Mouse (Mus musculus): ENCODE measurements around the gene Asb15. TPM values are rescaled to one million over a fixed set of nuclear protein-coding genes. Genes with fewer than 3 reads are reported as not detected.
A peak's percentile ranks its signal among the peaks of the same experiment; 100 is the strongest.

Asb15 gene
- polyA plus RNA-seq, 1 experiment, result not detected

GRCm38 (mm10) chr6:24610358-24610757, 82.4 kb downstream of the Asb15 start:
- Histone ChIP-seq H3K27ac (ENCODE audit: insufficient read depth, low read length) (no peak overlapping the region), H3K4me3 (ENCODE audit: insufficient read depth, low read length) (no peak overlapping the region), H3K4me1 (ENCODE audit: control insufficient read depth, insufficient read depth, low read length) (no peaks in the 10 kb centered on the region; the same call in 1 of the 2 replicates)
- TF ChIP-seq CTCF (IDR thresholded peaks at IDR 0.05; ENCODE audit: borderline replicate concordance, insufficient read depth, low read length) (no peak), POLR2A (IDR thresholded peaks at IDR 0.05; ENCODE audit: low read depth, low read length) (no peak)

DNA sequence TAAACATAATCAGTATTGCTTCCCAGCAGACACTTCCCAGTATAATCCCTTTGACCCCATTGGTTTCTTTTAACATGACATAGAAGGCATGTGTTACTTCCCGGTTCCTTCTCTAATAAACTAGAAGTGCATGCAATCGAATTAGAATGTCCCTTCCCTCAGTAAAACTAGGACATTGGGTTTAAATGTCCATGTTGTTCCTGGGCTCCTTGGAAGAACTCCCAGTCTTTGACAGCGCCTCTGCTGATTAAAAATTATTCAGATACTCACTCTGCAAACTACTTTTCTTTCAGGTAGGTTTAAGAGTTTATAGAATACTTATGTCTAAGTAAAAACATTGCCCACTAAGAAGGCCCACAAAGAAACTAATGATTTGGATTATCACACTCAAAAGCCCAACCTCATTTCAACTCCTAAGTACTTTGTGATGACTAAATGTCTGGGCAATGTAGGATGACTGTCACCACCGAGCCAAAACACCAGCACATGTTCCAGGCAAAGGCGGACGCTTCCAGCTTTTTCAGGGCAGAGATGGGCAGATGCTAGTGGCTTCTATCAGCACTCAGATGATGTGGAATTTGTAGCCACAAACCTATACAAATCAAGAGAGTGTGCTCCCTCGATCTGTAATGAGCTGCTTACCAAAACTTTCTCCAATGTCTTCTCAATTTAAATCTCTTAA, 84.3 kb downstream of the Asb15 start:
- no peak overlapping the region; the same call in 1 of the 2 replicates for H3K27ac ChIP-seq (ENCODE audit: insufficient read depth, low read length)
- no peak overlapping the region for H3K4me3 ChIP-seq (ENCODE audit: insufficient read depth, low read length)
- no peak for TF ChIP-seq CTCF (IDR thresholded peaks at IDR 0.05; ENCODE audit: borderline replicate concordance, insufficient read depth, low read length)
- no peak for TF ChIP-seq POLR2A (IDR thresholded peaks at IDR 0.05; ENCODE audit: low read depth, low read length)
- no peaks in the 10 kb centered on the region; the same call in 1 of the 2 replicates for H3K4me1 ChIP-seq (ENCODE audit: control insufficient read depth, insufficient read depth, low read length)

GRCm38 (mm10) chr6:24613346-24613745, 85.4 kb downstream of the Asb15 start:
- Histone ChIP-seq H3K27ac (ENCODE audit: insufficient read depth, low read length) (no peak overlapping the region), H3K4me1 (ENCODE audit: control insufficient read depth, insufficient read depth, low read length) (no peaks in the 10 kb centered on the region; the same call in 1 of the 2 replicates), H3K4me3 (ENCODE audit: insufficient read depth, low read length) (no peak overlapping the region)
- TF ChIP-seq CTCF (IDR thresholded peaks at IDR 0.05; ENCODE audit: borderline replicate concordance, insufficient read depth, low read length) (no peak), POLR2A (IDR thresholded peaks at IDR 0.05; ENCODE audit: low read depth, low read length) (no peak)

- Histone ChIP-seq H3K4me1 (ENCODE audit: control insufficient read depth, insufficient read depth, low read length) (no peaks in the 10 kb centered on the region; the same call in 1 of the 2 replicates), H3K27ac (ENCODE audit: insufficient read depth, low read length) (no peak overlapping the region), H3K4me3 (ENCODE audit: insufficient read depth, low read length) (no peak overlapping the region)
- TF ChIP-seq CTCF (IDR thresholded peaks at IDR 0.05; ENCODE audit: borderline replicate concordance, insufficient read depth, low read length), result no peak
- no peak for TF ChIP-seq POLR2A (IDR thresholded peaks at IDR 0.05; ENCODE audit: low read depth, low read length)
Measured at GRCm38 (mm10) chr6:24613918-24614317, 86.0 kb downstream of the Asb15 start.

DNA sequence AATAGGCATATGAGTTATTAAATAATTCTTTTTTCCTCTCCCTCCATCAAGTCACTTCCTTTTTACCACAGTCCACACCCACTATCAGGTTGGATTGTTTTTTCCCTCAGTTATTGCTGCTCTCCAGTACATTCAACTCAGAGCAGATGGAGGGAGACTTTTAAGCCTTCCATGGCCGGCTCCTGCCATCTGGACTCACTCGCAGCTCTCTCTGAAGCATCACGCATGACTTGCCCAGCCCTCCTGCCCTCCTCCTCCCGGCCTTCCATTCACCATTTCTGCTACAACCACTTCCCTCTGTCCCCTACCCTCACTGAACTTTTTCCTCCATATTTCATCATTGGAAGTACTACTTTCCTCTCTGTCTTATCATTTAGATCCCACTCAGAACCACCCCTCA, 88.8 kb downstream of the Asb15 start:
- no peak overlapping the region for H3K27ac ChIP-seq (ENCODE audit: insufficient read depth, low read length)
- H3K4me3 ChIP-seq (ENCODE audit: insufficient read depth, low read length), result no peak overlapping the region
- TF ChIP-seq CTCF (IDR thresholded peaks at IDR 0.05; ENCODE audit: borderline replicate concordance, insufficient read depth, low read length), result no peak
- TF ChIP-seq POLR2A (IDR thresholded peaks at IDR 0.05; ENCODE audit: low read depth, low read length), result no peak
- H3K4me1 ChIP-seq (ENCODE audit: control insufficient read depth, insufficient read depth, low read length), result no peaks in the 10 kb centered on the region

DNA sequence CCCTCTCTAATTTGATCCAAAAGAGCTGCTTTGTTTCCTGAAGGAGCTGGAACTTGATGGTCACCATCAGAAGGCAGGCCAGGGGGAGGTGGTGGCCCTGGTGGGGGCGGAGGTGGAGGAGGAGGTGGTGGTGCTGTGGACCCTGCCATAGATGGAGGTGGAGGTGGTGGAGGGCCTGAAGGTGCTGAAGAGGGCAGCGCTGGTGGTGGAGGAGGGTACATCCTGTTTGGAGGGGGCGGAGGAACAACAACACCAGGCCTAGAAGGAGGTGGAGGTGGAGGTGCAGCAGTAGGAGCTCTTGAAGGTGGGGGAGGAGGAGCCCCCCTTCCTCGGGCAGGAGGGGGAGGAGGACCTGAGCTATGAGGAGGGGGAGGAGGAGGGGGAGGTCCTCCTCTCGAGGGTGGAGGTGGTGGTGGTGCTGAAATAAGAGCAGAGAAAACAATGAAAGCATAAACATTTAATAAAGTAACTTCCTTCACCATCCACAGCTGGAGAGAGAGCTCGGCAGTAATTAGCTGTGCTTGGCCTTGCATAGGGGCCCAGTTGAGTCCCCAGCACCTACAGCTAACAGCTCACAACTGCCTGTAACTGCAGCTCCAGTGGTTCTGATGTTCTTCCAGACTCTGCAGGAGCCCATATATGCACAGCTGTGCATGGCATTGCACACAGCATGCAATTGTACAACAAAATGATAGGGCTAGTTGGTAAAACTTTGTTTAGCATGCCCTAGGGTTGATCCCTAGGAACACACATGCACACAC, 91.5 kb downstream of the Asb15 start:
- Histone ChIP-seq H3K27ac (ENCODE audit: insufficient read depth, low read length) (no peak overlapping the region), H3K4me3 (ENCODE audit: insufficient read depth, low read length) (no peak overlapping the region), H3K4me1 (ENCODE audit: control insufficient read depth, insufficient read depth, low read length) (peaks cover 4% of the 10 kb centered on the region; the same call in 1 of the 2 replicates)
- TF ChIP-seq POLR2A (IDR thresholded peaks at IDR 0.05; ENCODE audit: low read depth, low read length), result no peak
- no peak for TF ChIP-seq CTCF (IDR thresholded peaks at IDR 0.05; ENCODE audit: borderline replicate concordance, insufficient read depth, low read length)

DNA sequence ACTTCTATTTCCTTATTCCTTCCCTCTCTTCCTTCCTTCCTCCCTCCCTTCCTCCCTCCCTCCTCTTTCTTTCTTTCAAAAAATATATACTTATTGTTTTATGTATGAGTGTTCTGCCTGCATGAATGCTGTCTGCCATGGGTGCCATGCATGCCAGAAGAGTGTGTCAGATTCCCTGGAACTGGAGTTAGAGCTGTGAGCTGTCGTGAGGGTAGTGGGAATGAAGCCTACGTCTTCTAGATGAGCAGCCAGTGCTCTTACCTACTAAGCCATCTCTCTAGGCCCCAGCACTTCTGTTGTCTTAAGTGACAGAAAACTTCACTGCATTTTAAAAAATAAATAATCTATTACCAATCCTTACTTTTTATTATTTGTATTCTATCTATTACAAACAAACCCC, 93.0 kb downstream of the Asb15 start:
- TF ChIP-seq CTCF (IDR thresholded peaks at IDR 0.05; ENCODE audit: borderline replicate concordance, insufficient read depth, low read length), result no peak
- no peak for TF ChIP-seq POLR2A (IDR thresholded peaks at IDR 0.05; ENCODE audit: low read depth, low read length)

DNA sequence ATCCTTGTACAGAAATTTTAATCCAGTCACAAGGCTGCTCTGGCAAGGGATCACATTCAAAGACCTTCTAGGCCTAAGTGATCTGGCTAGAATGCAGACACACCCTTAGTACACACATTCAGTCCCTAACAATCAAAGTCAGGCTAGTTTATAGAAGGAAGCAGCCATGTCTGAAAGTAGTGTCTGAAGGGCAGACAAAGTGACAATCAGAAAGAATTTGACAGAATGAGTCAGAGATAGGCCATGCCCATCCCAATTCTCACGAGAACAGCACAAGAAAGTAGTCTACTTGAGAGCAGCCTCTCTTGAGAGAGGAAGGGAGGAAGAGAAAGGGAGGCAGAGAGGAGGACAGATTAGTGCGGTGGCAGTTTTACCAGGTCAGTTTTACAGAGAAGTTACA, 94.2 kb downstream of the Asb15 start:
- TF ChIP-seq POLR2A (IDR thresholded peaks at IDR 0.05; ENCODE audit: low read depth, low read length) (no peak), CTCF (IDR thresholded peaks at IDR 0.05; ENCODE audit: borderline replicate concordance, insufficient read depth, low read length) (no peak)
- Histone ChIP-seq H3K27ac (ENCODE audit: insufficient read depth, low read length) (peak overlapping the region; percentile 39; the same call in 1 of the 2 replicates), H3K4me1 (ENCODE audit: control insufficient read depth, insufficient read depth, low read length) (peaks cover 4% of the 10 kb centered on the region; the same call in 1 of the 2 replicates), H3K4me3 (ENCODE audit: insufficient read depth, low read length) (no peak overlapping the region)

More for the DNA sequence above, 93.0 kb downstream of the Asb15 start:
- no peak overlapping the region for H3K4me3 ChIP-seq (ENCODE audit: insufficient read depth, low read length)
- H3K27ac ChIP-seq (ENCODE audit: insufficient read depth, low read length), result no peak overlapping the region
- peaks cover 4% of the 10 kb centered on the region; the same call in 1 of the 2 replicates for H3K4me1 ChIP-seq (ENCODE audit: control insufficient read depth, insufficient read depth, low read length)

Other genes with a start within 250 kb of the Asb15 start
- gene Iqub, start 13.1 kb upstream of the Asb15 start, polyA plus RNA-seq (2011; ENCODE audit: insufficient read length, low read depth, missing spikeins), result not detected in 2 replicates
- gene Ndufa5, start 131 bp upstream of the Asb15 start, polyA plus RNA-seq (2011; ENCODE audit: insufficient read length, low read depth, missing spikeins), result 116 and 159 TPM in 2 replicates
- not detected in 2 replicates for gene Lmod2, start 69.6 kb downstream of the Asb15 start, polyA plus RNA-seq (2011; ENCODE audit: insufficient read length, low read depth, missing spikeins)
- 37.6 and 45.4 TPM in 2 replicates for gene Wasl, start 136.9 kb downstream of the Asb15 start, polyA plus RNA-seq (2011; ENCODE audit: insufficient read length, low read depth, missing spikeins)
- gene Hyal6, start 205.1 kb downstream of the Asb15 start, polyA plus RNA-seq (2011; ENCODE audit: insufficient read length, low read depth, missing spikeins), result not detected in 2 replicates
- not detected in 2 replicates for gene Hyal4, start 220.2 kb downstream of the Asb15 start, polyA plus RNA-seq (2011; ENCODE audit: insufficient read length, low read depth, missing spikeins)

Data from embryonic fibroblast, embryonic 13.5 days (primary cell).